Mouse (Mus musculus) brown adipose tissue, adult 24 weeks (tissue): ENCODE results near the gene Lsm7. TPM values are rescaled to one million over a fixed set of nuclear protein-coding genes. Genes with fewer than 3 reads are reported as not detected.

Experiments
- H3K27ac ChIP-seq: fragments of 200-500 bp; replicated peaks from 2 replicates; pipeline ENCODE4 v1.5.1; 2012; ENCODE audit warnings: low read depth, mild to moderate bottlenecking, low read length
- H3K4me1 ChIP-seq: fragments of 200-500 bp; 2 replicates; pipeline ENCODE4 v1.6.1; 2012; ENCODE audit warnings: low read length, mixed read lengths; ENCODE audit not compliant: control insufficient read depth, insufficient read depth, insufficient read length
- H3K4me3 ChIP-seq: fragments of 200-500 bp; 2 replicates; pipeline ENCODE4 v1.5.1; 2012; ENCODE audit warnings: low read depth, mild to moderate bottlenecking, low read length, moderate library complexity; ENCODE audit not compliant: insufficient read depth
- polyA plus RNA-seq: library from polyadenylated mRNA; stranded (reverse); fragments of >200 nt; gene quantifications from 2 replicates; pipeline ENCODE4 v1.2.4, GENCODE M21; 2012; ENCODE audit not compliant: missing spikeins, insufficient read depth, insufficient read length

The Lsm7 gene
- polyA plus RNA-seq, 1 experiment, result 61.3 TPM

DNA sequence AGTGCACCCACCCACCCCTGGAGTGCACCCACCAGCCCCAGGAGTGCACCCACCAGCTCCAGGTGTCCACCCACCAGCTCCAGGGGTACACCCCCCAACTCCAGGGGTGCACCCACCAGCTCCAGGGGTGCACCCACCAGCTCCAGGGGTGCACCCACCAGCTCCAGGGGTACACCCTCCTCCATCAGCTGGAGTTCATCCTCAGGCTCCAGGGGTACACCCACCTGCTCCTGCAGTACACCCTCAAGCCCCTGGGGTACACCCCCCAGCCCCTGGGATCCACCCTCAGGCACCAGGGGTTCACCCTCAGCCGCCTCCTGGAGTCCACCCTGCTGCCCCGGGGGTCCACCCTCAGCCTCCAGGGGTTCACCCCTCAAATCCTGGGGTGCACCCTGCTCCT is 50.7 kb downstream of the Lsm7 start:
- Histone ChIP-seq H3K4me3 (no peak overlapping the region), H3K4me1 (no peaks in the 10 kb centered on the region; the same call in 1 of the 2 replicates), H3K27ac (no peak overlapping the region)

GRCm38 (mm10) chr10:80802996-80803395 is 52.0 kb downstream of the Lsm7 start:
- no peaks in the 10 kb centered on the region; the same call in 1 of the 2 replicates for H3K4me1 ChIP-seq
- H3K27ac ChIP-seq, result no peak overlapping the region
- H3K4me3 ChIP-seq, result no peak overlapping the region

Other genes starting within 250 kb of the Lsm7 start
- gene Gm49322, start 249.2 kb downstream of the Lsm7 start, polyA plus RNA-seq, result 0.67 and 0.75 TPM in 2 replicates
- gene Csnk1g2, start 232.4 kb downstream of the Lsm7 start, polyA plus RNA-seq, result 50.9 and 67.7 TPM in 2 replicates
- gene Btbd2, start 198.1 kb downstream of the Lsm7 start, polyA plus RNA-seq, result 20.6 and 33.9 TPM in 2 replicates
- 313 and 519 TPM in 2 replicates for gene Mknk2, start 177.1 kb downstream of the Lsm7 start, polyA plus RNA-seq
- gene Mob3a, start 153.2 kb downstream of the Lsm7 start, polyA plus RNA-seq, result 5.2 and 12.0 TPM in 2 replicates
- gene Izumo4, start 153.0 kb downstream of the Lsm7 start, polyA plus RNA-seq, result 2.5 and 5.0 TPM in 2 replicates
- gene Ap3d1, start 112.9 kb downstream of the Lsm7 start, polyA plus RNA-seq, result 35.0 and 40.9 TPM in 2 replicates
- 11.5 and 15.8 TPM in 2 replicates for gene Dot1l, start 100.0 kb downstream of the Lsm7 start, polyA plus RNA-seq
- 12.1 and 15.3 TPM in 2 replicates for gene Sf3a2, start 57.0 kb downstream of the Lsm7 start, polyA plus RNA-seq
- 30.2 and 40.5 TPM in 2 replicates for gene Plekhj1, start 56.6 kb downstream of the Lsm7 start, polyA plus RNA-seq
- gene Amh, start 50.0 kb downstream of the Lsm7 start, polyA plus RNA-seq, result not detected in 2 replicates
- gene Jsrp1, start 41.7 kb downstream of the Lsm7 start, polyA plus RNA-seq, result 2.4 and 4.9 TPM in 2 replicates
- 447 and 892 TPM in 2 replicates for gene Oaz1, start 28.6 kb downstream of the Lsm7 start, polyA plus RNA-seq
- not detected in 2 replicates for gene Lingo3, start 11.2 kb downstream of the Lsm7 start, polyA plus RNA-seq
- 8.7 and 14.0 TPM in 2 replicates for gene Sppl2b, start 66 bp upstream of the Lsm7 start, polyA plus RNA-seq
- not detected in 2 replicates for gene Tmprss9, start 16.6 kb upstream of the Lsm7 start, polyA plus RNA-seq
- gene Timm13, start 45.8 kb upstream of the Lsm7 start, polyA plus RNA-seq, result 319 and 342 TPM in 2 replicates
- gene Lmnb2, start 63.0 kb upstream of the Lsm7 start, polyA plus RNA-seq, result 1.9 and 4.9 TPM in 2 replicates
- 7.2 and 10.3 TPM in 2 replicates for gene Gadd45b, start 74.9 kb upstream of the Lsm7 start, polyA plus RNA-seq
- 6.4 and 9.0 TPM in 2 replicates for gene Gng7, start 159.7 kb upstream of the Lsm7 start, polyA plus RNA-seq
- gene Diras1, start 170.5 kb upstream of the Lsm7 start, polyA plus RNA-seq, result not detected in 2 replicates
- 7.0 and 12.1 TPM in 2 replicates for gene Slc39a3, start 182.2 kb upstream of the Lsm7 start, polyA plus RNA-seq
- gene Sgta, start 205.0 kb upstream of the Lsm7 start, polyA plus RNA-seq, result 130 and 139 TPM in 2 replicates
- gene Thop1, start 214.8 kb upstream of the Lsm7 start, polyA plus RNA-seq, result 7.0 and 11.3 TPM in 2 replicates
- not detected in 2 replicates for gene Creb3l3, start 243.7 kb upstream of the Lsm7 start, polyA plus RNA-seq